Mouse (Mus musculus): ENCODE data around the gene Cbfa2t2. TPM values are rescaled to one million over a fixed set of nuclear protein-coding genes. Genes with fewer than 3 reads are reported as not detected.
A peak's percentile ranks its signal among the peaks of the same experiment; 100 is the strongest.

The Cbfa2t2 gene
- polyA plus RNA-seq, 1 experiment from 2014 or later: 34.9 TPM

DNA sequence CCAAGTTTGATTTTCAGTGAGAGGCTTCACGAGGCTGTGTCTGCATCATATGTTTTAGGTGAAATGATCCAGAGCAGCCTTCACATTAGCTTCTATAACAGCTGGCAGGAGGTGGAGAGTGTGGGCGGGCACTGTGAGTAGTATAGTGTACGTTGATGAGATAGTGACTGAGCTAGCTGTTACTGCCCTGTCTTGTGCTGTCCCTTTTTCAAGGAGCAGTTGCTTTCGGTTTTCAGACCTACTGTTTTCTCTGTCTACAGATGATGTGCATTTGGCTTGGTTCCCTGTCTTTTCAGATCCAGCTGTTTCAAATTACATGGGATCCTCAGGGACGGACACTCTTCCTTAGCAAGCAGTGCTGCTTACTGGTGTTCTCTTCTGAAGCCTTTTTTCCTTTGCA is 19.5 kb downstream of the Cbfa2t2 start:
- Histone ChIP-seq H3K9ac (ENCODE audit: low read length) (no peak overlapping the region), H3K4me3 (ENCODE audit: low read length) (peak overlapping the region; percentile 15; the same call in 1 of the 2 replicates), H3K36me3 (ENCODE audit: control insufficient read depth, insufficient read depth, low read length) (no peaks in the 10 kb centered on the region), H3K4me1 (replicated peaks; ENCODE audit: control insufficient read depth, insufficient read depth, low read length) (peaks cover 21% of the 10 kb centered on the region), H3K9me3 (ENCODE audit: control insufficient read depth, low read length) (no peaks in the 10 kb centered on the region), H3K27ac (ENCODE audit: low read length) (peak overlapping the region; percentile 4), H3K4me2 (ENCODE audit: low read depth, low read length) (peak overlapping the region; percentile 36), H3K27me3 (ENCODE audit: control insufficient read depth, insufficient read depth, low read depth, low read length) (no peaks in the 10 kb centered on the region)
- ATAC-seq (ENCODE audit: low read depth): peak; percentile 84
- 40% methylated on average over 5 of the region's 5 CpGs for WGBS

DNA sequence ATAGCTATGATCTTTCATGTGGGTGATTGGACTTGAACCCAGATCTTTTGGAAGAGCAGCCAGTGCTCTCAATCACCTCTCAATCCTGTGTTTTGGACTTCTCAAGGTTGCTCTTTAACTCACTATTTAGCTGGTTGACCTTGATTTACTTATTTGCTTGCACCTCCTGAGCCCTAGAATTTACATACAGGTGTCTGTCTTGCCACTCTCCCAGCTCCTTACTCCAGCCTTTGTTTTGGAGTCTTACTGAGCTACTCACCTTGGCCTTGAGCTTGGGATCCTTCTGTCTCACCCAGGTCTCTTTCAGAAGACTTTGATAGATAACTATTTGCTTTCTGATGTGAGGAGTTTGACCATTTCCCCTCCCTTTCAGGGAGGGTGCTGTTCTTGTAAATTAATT is 20.3 kb downstream of the Cbfa2t2 start:
- Histone ChIP-seq H3K27ac (ENCODE audit: low read length) (no peak overlapping the region), H3K4me3 (ENCODE audit: low read length) (no peak overlapping the region), H3K4me1 (replicated peaks; ENCODE audit: control insufficient read depth, insufficient read depth, low read length) (peaks cover 21% of the 10 kb centered on the region), H3K4me2 (ENCODE audit: low read depth, low read length) (no peak overlapping the region), H3K9ac (ENCODE audit: low read length) (no peak overlapping the region), H3K27me3 (ENCODE audit: control insufficient read depth, insufficient read depth, low read depth, low read length) (no peaks in the 10 kb centered on the region), H3K9me3 (ENCODE audit: control insufficient read depth, low read length) (no peaks in the 10 kb centered on the region), H3K36me3 (ENCODE audit: control insufficient read depth, insufficient read depth, low read length) (no peaks in the 10 kb centered on the region)
- ATAC-seq (ENCODE audit: low read depth): no peak

- Histone ChIP-seq H3K27ac (ENCODE audit: low read length) (no peak overlapping the region), H3K4me2 (ENCODE audit: low read depth, low read length) (no peak overlapping the region), H3K27me3 (ENCODE audit: control insufficient read depth, insufficient read depth, low read depth, low read length) (no peaks in the 10 kb centered on the region), H3K36me3 (ENCODE audit: control insufficient read depth, insufficient read depth, low read length) (no peaks in the 10 kb centered on the region), H3K9me3 (ENCODE audit: control insufficient read depth, low read length) (no peaks in the 10 kb centered on the region), H3K4me1 (replicated peaks; ENCODE audit: control insufficient read depth, insufficient read depth, low read length) (peaks cover 23% of the 10 kb centered on the region), H3K4me3 (ENCODE audit: low read length) (no peak overlapping the region), H3K9ac (ENCODE audit: low read length) (no peak overlapping the region)
- WGBS: 68% methylated on average over 2 of the region's 2 CpGs
- no peak for ATAC-seq (ENCODE audit: low read depth)
These were observed 23.0 kb downstream of the Cbfa2t2 start for GRCm38 (mm10) chr2:154459262-154459661.

- H3K27ac ChIP-seq (ENCODE audit: low read length): no peak overlapping the region
- H3K4me3 ChIP-seq (ENCODE audit: low read length): no peak overlapping the region
- H3K9me3 ChIP-seq (ENCODE audit: control insufficient read depth, low read length): no peaks in the 10 kb centered on the region
- no peak overlapping the region for H3K9ac ChIP-seq (ENCODE audit: low read length)
- H3K36me3 ChIP-seq (ENCODE audit: control insufficient read depth, insufficient read depth, low read length): no peaks in the 10 kb centered on the region
- H3K27me3 ChIP-seq (ENCODE audit: control insufficient read depth, insufficient read depth, low read depth, low read length): no peaks in the 10 kb centered on the region
- peaks cover 21% of the 10 kb centered on the region for H3K4me1 ChIP-seq (replicated peaks; ENCODE audit: control insufficient read depth, insufficient read depth, low read length)
- H3K4me2 ChIP-seq (ENCODE audit: low read depth, low read length): no peak overlapping the region
- peak; percentile 72; the same call in 1 of the 2 replicates for ATAC-seq (ENCODE audit: low read depth)
- WGBS: 18% methylated on average over 4 of the region's 4 CpGs
These were observed 23.6 kb downstream of the Cbfa2t2 start for GRCm38 (mm10) chr2:154459851-154460250.

DNA sequence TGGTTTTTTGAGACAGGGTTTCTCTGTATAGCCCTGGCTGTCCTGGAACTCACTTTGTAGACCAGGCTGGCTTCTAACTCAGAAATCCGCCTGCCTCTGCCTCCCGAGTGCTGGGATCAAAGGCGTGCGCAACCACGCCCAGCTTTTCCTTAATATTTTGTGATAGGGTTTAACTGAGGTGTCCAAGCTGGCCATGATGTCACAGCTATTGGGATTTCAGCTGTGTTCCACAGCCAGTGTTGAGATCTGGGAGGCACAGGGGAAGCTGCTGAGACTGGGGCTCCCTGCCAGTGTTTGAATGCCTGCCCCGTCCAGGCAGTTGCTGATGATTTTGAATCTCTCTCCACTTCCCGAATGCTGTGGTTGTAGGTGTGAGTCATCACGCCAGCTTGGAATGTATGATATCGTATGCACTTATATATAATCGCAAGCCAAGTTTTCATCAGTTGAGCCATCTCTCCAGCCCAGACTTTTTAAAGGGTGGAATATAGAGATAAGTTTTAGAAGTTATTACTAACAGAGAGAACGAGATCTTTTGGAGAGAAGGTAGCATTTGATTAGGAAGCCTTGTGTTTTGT is 27.4 kb downstream of the Cbfa2t2 start:
- H3K4me2 ChIP-seq (ENCODE audit: low read depth, low read length): no peak overlapping the region
- no peaks in the 10 kb centered on the region for H3K27me3 ChIP-seq (ENCODE audit: control insufficient read depth, insufficient read depth, low read depth, low read length)
- ATAC-seq (ENCODE audit: low read depth): peak; percentile 47; the same call in 1 of the 2 replicates
- H3K9me3 ChIP-seq (ENCODE audit: control insufficient read depth, low read length): no peaks in the 10 kb centered on the region
- WGBS: 79% methylated on average over 11 of the region's 11 CpGs
- H3K4me1 ChIP-seq (replicated peaks; ENCODE audit: control insufficient read depth, insufficient read depth, low read length): peaks cover 8% of the 10 kb centered on the region
- H3K4me3 ChIP-seq (ENCODE audit: low read length): no peak overlapping the region
- H3K36me3 ChIP-seq (ENCODE audit: control insufficient read depth, insufficient read depth, low read length): no peaks in the 10 kb centered on the region
- H3K9ac ChIP-seq (ENCODE audit: low read length): no peak overlapping the region
- H3K27ac ChIP-seq (ENCODE audit: low read length): no peak overlapping the region

GRCm38 (mm10) chr2:154465914-154466335 is 29.6 kb downstream of the Cbfa2t2 start:
- 90% methylated on average over 1 of the region's 1 CpGs for WGBS
- Histone ChIP-seq H3K27ac (ENCODE audit: low read length) (no peak overlapping the region), H3K9ac (ENCODE audit: low read length) (no peak overlapping the region), H3K27me3 (ENCODE audit: control insufficient read depth, insufficient read depth, low read depth, low read length) (no peaks in the 10 kb centered on the region), H3K4me2 (ENCODE audit: low read depth, low read length) (no peak overlapping the region), H3K4me3 (ENCODE audit: low read length) (no peak overlapping the region), H3K36me3 (ENCODE audit: control insufficient read depth, insufficient read depth, low read length) (no peaks in the 10 kb centered on the region), H3K4me1 (replicated peaks; ENCODE audit: control insufficient read depth, insufficient read depth, low read length) (0 out of 2 replicates have a peak, but pooled peaks cover 2% of the 10 kb centered on the region), H3K9me3 (ENCODE audit: control insufficient read depth, low read length) (no peaks in the 10 kb centered on the region)
- no peak for ATAC-seq (ENCODE audit: low read depth)

GRCm38 (mm10) chr2:154467139-154467538 is 30.9 kb downstream of the Cbfa2t2 start:
- no peaks in the 10 kb centered on the region for H3K9me3 ChIP-seq (ENCODE audit: control insufficient read depth, low read length)
- H3K4me3 ChIP-seq (ENCODE audit: low read length): no peak overlapping the region
- 0 out of 2 replicates have a peak, but pooled peaks cover 2% of the 10 kb centered on the region for H3K4me1 ChIP-seq (replicated peaks; ENCODE audit: control insufficient read depth, insufficient read depth, low read length)
- no peaks in the 10 kb centered on the region for H3K27me3 ChIP-seq (ENCODE audit: control insufficient read depth, insufficient read depth, low read depth, low read length)
- no peaks in the 10 kb centered on the region for H3K36me3 ChIP-seq (ENCODE audit: control insufficient read depth, insufficient read depth, low read length)
- WGBS: 82% methylated on average over 5 of the region's 5 CpGs
- ATAC-seq (ENCODE audit: low read depth): no peak
- no peak overlapping the region for H3K9ac ChIP-seq (ENCODE audit: low read length)
- no peak overlapping the region for H3K27ac ChIP-seq (ENCODE audit: low read length)
- no peak overlapping the region for H3K4me2 ChIP-seq (ENCODE audit: low read depth, low read length)

DNA sequence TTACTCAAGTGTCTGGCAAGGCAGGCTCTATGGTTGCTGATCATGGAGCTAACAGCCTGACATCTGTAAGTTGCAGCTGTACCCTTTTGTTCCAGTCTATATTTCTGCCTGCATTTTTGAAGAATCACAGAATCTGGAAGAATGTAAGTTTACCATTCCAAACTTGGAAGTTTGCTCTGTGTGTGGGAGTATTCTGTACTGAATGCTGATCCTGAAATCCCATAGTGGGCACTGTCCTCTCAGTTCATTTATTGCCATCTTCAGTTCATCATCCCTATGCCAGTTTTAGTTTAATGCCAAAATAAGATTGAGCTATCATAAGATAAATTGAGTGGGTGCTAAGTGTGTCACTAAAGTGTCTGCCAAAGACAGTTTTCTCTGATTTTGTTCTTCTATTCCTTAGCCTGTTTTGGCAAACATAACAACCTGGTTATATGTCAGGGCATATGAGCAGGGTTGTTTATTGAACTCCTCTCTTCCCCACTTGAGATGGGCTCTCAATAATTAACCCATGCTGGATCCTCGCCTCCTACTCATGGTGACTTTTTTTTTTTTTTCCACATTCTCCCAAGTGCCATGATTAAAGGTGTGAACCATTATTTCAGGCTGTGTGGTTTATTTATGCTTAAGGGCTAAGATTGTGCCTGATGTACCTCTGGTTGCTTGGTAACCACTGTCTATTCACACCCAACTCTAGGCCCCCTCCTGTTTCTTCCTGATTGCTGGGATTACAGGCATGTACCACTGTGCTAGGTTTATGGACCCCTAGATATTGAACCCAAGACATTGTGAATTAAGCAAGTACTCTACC is 38.2 kb downstream of the Cbfa2t2 start:
- ATAC-seq (ENCODE audit: low read depth): no peak
- WGBS: 76% methylated on average over 1 of the region's 1 CpGs
- H3K27ac ChIP-seq (ENCODE audit: low read length): no peak overlapping the region

DNA sequence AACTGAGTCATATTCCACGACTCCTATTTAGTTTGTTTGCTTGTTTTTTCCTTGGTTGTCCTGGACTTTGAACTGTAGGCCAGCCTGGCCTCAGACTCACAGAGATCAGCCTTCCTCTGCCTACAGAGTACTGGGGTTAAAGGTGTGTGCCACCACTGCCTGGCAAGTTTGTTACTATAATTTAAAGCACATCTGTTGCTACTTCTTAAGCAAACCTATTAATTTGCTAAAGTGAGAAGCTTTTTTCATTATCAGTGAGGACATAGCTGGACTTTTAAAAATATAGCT is 38.7 kb downstream of the Cbfa2t2 start:
- 84% methylated on average over 1 of the region's 1 CpGs for WGBS
- Histone ChIP-seq H3K27ac (ENCODE audit: low read length) (no peak overlapping the region), H3K9me3 (ENCODE audit: control insufficient read depth, low read length) (no peaks in the 10 kb centered on the region), H3K4me3 (ENCODE audit: low read length) (no peak overlapping the region), H3K4me2 (ENCODE audit: low read depth, low read length) (no peak overlapping the region), H3K9ac (ENCODE audit: low read length) (no peak overlapping the region), H3K27me3 (ENCODE audit: control insufficient read depth, insufficient read depth, low read depth, low read length) (no peaks in the 10 kb centered on the region), H3K36me3 (ENCODE audit: control insufficient read depth, insufficient read depth, low read length) (no peaks in the 10 kb centered on the region), H3K4me1 (replicated peaks; ENCODE audit: control insufficient read depth, insufficient read depth, low read length) (no peaks in the 10 kb centered on the region)
- no peak for ATAC-seq (ENCODE audit: low read depth)

More for the DNA sequence above, 38.2 kb downstream of the Cbfa2t2 start:
- no peaks in the 10 kb centered on the region for H3K9me3 ChIP-seq (ENCODE audit: control insufficient read depth, low read length)
- H3K36me3 ChIP-seq (ENCODE audit: control insufficient read depth, insufficient read depth, low read length): no peaks in the 10 kb centered on the region
- no peaks in the 10 kb centered on the region for H3K27me3 ChIP-seq (ENCODE audit: control insufficient read depth, insufficient read depth, low read depth, low read length)
- H3K4me2 ChIP-seq (ENCODE audit: low read depth, low read length): no peak overlapping the region
- H3K9ac ChIP-seq (ENCODE audit: low read length): no peak overlapping the region
- no peaks in the 10 kb centered on the region for H3K4me1 ChIP-seq (replicated peaks; ENCODE audit: control insufficient read depth, insufficient read depth, low read length)
- H3K4me3 ChIP-seq (ENCODE audit: low read length): no peak overlapping the region

Measured in lung, embryonic 16.5 days (tissue).